Mouse (Mus musculus): ENCODE measurements around the gene Glis1.

- TF ChIP-seq ZC3H11A (IDR thresholded peaks at IDR 0.05; ENCODE audit: borderline replicate concordance, low read depth, low read length) (no peak), HCFC1 (IDR thresholded peaks at IDR 0.05; ENCODE audit: borderline replicate concordance, insufficient read depth, low read length) (no peak)
These were observed 154.7 kb downstream of the Glis1 start for GRCm38 (mm10) chr4:107589046-107589445.

All from ES-E14 (cell line).